Mouse (Mus musculus): ENCODE data around the gene Serinc3. TPM values are rescaled to one million over a fixed set of nuclear protein-coding genes. Genes with fewer than 3 reads are reported as not detected.

Gene Serinc3
- total and polyA plus RNA-seq, 2 experiments from 2014 or later: 31.7 to 98.2 TPM

DNA sequence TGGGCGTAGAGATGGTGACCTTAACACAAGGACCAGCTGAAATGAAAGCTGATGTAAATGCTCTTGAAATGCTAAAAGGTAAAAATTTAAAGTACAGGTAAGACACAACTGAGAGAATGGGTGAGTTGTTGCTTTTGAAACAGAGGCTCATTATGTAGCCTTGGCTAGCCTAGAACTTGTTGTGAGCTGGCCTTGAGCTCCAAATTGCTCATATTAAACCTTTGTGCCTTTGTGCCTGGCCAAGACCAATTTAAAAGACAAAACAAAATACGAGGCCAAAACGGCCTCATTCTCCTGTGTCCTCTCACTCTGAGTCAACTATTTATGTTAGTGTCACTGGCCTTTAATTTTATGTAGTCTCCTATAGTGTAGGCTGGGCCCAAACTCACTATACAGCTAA is 42.0 kb upstream of the Serinc3 start:
- no peaks in the 10 kb centered on the region for H3K27me3 ChIP-seq (ENCODE audit: insufficient read depth, low read length)
- no peak overlapping the region for H3K4me2 ChIP-seq (ENCODE audit: low read depth)
- no peak for DNase-seq
- no peak overlapping the region for H3K9ac ChIP-seq
- no peak overlapping the region for H3K4me3 ChIP-seq (ENCODE audit: low read depth, low read length)
- no peak for TF ChIP-seq CTCF (IDR thresholded peaks at IDR 0.05; ENCODE audit: low read depth)
- no peaks in the 10 kb centered on the region for H3K36me3 ChIP-seq (ENCODE audit: insufficient read depth)
- no peak for ATAC-seq
- no peak overlapping the region for H3K27ac ChIP-seq (ENCODE audit: low read depth, low read length)
- no peaks in the 10 kb centered on the region for H3K9me3 ChIP-seq (ENCODE audit: low read length)
- WGBS: 72% methylated on average over 3 of the region's 3 CpGs
- no peaks in the 10 kb centered on the region for H3K4me1 ChIP-seq (ENCODE audit: insufficient read depth)

DNA sequence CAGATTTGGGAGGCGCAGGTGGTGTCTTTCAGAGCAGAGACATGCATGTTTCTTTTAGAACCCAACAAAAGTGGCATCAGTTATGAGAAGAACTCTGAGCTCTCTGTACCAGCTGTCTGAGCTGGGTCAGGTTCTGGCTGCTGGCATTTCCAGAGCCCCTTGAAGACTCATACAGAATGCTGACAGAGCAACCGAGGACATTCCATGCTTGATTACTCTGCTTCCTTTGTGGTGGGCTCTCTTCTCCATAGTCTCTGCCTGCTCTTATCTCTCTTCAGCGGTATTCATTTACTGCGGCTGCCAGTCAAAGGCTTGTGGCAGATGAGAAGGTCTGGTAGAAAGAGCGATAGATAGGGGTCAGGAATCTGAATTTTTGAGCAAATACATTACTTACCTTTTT is 41.3 kb upstream of the Serinc3 start:
- Histone ChIP-seq H3K27ac (ENCODE audit: low read depth, low read length) (peak overlapping the region; percentile 80), H3K4me3 (ENCODE audit: low read depth, low read length) (no peak overlapping the region), H3K9me3 (ENCODE audit: low read length) (no peaks in the 10 kb centered on the region), H3K4me2 (ENCODE audit: low read depth) (no peak overlapping the region), H3K9ac (no peak overlapping the region), H3K27me3 (ENCODE audit: insufficient read depth, low read length) (no peaks in the 10 kb centered on the region), H3K36me3 (ENCODE audit: insufficient read depth) (no peaks in the 10 kb centered on the region), H3K4me1 (ENCODE audit: insufficient read depth) (no peaks in the 10 kb centered on the region)
- WGBS: 79% methylated on average over 5 of the region's 5 CpGs
- ATAC-seq: peak; percentile 53
- no peak for DNase-seq
- TF ChIP-seq CTCF (IDR thresholded peaks at IDR 0.05; ENCODE audit: low read depth): no peak

DNA sequence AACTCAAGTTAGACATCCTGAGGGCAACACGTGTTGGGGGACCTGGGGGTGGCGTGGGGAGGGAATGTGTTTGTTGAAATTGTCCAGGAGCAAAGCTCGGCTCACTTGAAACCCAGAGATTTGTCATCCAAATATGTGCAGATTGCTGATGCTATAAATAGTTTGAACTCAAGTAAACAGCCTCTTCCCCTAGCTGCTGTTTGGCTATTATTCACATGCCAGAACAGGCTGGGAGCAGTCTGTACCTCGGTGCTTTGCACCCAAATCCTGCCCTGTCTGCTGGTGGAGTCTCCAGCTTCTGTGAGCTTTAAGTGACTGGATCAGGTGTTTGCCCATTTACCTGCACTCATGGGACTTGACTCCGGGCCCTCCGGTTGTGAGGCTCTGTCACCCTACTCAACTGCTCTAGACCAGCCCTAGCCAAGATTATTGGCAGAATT is 40.9 kb upstream of the Serinc3 start:
- no peaks in the 10 kb centered on the region for H3K4me1 ChIP-seq (ENCODE audit: insufficient read depth)
- no peak for TF ChIP-seq CTCF (IDR thresholded peaks at IDR 0.05; ENCODE audit: low read depth)
- ATAC-seq (peak; percentile 77), DNase-seq (peak; percentile 46)
- no peak overlapping the region for H3K9ac ChIP-seq
- no peaks in the 10 kb centered on the region for H3K36me3 ChIP-seq (ENCODE audit: insufficient read depth)
- no peaks in the 10 kb centered on the region for H3K27me3 ChIP-seq (ENCODE audit: insufficient read depth, low read length)
- 55% methylated on average over 6 of the region's 6 CpGs for WGBS
- no peak overlapping the region for H3K4me2 ChIP-seq (ENCODE audit: low read depth)
- H3K27ac ChIP-seq (ENCODE audit: low read depth, low read length): peak overlapping the region; percentile 80
- H3K9me3 ChIP-seq (ENCODE audit: low read length): no peaks in the 10 kb centered on the region
- no peak overlapping the region for H3K4me3 ChIP-seq (ENCODE audit: low read depth, low read length)

DNA sequence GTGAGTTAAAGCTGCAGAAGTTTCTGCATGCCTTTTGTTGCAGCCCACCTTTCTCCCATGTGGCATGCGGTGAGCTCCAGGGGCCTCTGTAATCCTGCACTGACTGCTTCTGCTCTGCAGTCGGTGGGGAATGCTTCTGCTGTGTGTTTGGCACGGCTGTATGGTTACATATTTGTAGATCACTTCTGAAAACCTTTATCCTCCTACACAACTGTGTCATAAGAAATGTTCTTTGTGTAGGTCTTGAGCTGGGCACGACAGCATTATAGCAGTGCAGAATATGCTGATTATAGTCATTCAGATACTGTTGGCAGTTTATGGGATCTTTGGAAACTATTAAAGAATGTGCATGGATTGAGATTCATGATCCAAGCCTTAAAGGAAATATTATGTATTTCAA is 40.4 kb upstream of the Serinc3 start:
- no peaks in the 10 kb centered on the region for H3K9me3 ChIP-seq (ENCODE audit: low read length)
- H3K27ac ChIP-seq (ENCODE audit: low read depth, low read length): peak overlapping the region; percentile 80
- DNase-seq: no peak

DNA sequence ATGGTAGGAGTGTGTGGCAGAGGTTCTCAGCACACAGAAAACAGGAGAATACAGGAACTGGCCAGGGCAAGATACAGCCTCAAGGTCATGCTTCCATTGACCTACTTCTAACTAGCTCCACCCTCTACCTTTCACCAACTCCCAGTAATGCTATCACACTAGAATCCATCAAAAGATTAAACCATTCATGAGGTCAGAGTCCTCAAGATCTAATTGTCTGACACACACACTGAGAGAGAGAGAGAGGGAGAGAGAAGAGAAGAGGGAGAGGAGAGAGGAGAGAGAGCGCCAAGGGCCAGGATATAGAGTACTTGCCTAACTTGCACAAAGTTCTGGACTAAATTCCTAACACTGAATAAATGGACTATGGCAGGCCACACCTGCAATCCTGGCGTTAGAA is 37.4 kb upstream of the Serinc3 start:
- ATAC-seq (no peak), DNase-seq (no peak)
- no peak overlapping the region for H3K4me3 ChIP-seq (ENCODE audit: low read depth, low read length)
- no peaks in the 10 kb centered on the region for H3K9me3 ChIP-seq (ENCODE audit: low read length)
- H3K36me3 ChIP-seq (ENCODE audit: insufficient read depth): no peaks in the 10 kb centered on the region
- H3K4me2 ChIP-seq (ENCODE audit: low read depth): no peak overlapping the region
- H3K27ac ChIP-seq (ENCODE audit: low read depth, low read length): no peak overlapping the region
- 90% methylated on average over 2 of the region's 2 CpGs for WGBS
- no peaks in the 10 kb centered on the region for H3K27me3 ChIP-seq (ENCODE audit: insufficient read depth, low read length)
- no peak for TF ChIP-seq CTCF (IDR thresholded peaks at IDR 0.05; ENCODE audit: low read depth)
- H3K4me1 ChIP-seq (ENCODE audit: insufficient read depth): no peaks in the 10 kb centered on the region
- no peak overlapping the region for H3K9ac ChIP-seq

More for the DNA sequence above, 40.4 kb upstream of the Serinc3 start:
- Histone ChIP-seq H3K4me2 (ENCODE audit: low read depth) (no peak overlapping the region), H3K36me3 (ENCODE audit: insufficient read depth) (no peaks in the 10 kb centered on the region), H3K27me3 (ENCODE audit: insufficient read depth, low read length) (no peaks in the 10 kb centered on the region), H3K9ac (no peak overlapping the region), H3K4me1 (ENCODE audit: insufficient read depth) (no peaks in the 10 kb centered on the region), H3K4me3 (ENCODE audit: low read depth, low read length) (no peak overlapping the region)
- WGBS: 50% methylated on average over 4 of the region's 4 CpGs
- ATAC-seq: no peak
- no peak for TF ChIP-seq CTCF (IDR thresholded peaks at IDR 0.05; ENCODE audit: low read depth)

DNA sequence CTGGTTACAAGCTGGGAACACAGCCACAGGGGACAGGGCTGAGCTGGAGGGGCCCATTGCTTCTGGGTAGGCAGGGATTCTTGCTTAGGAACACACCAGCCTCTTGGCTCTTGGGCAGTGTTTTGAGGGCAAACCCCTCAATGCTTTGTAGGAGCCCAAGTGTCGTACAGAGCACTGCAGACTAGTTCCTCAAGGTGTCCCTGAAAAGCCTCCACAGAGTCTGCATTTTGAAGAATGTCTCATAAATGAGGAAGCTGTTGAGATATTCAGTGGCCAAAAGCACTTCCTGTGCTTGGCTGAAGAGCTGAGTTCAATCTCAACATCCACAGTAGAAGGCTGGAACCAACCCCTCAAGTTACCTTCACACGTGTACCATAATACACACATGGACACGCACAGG is 31.8 kb upstream of the Serinc3 start:
- Histone ChIP-seq H3K36me3 (ENCODE audit: insufficient read depth) (no peaks in the 10 kb centered on the region), H3K27me3 (ENCODE audit: insufficient read depth, low read length) (no peaks in the 10 kb centered on the region), H3K4me2 (ENCODE audit: low read depth) (no peak overlapping the region), H3K9ac (no peak overlapping the region), H3K4me3 (ENCODE audit: low read depth, low read length) (no peak overlapping the region), H3K4me1 (ENCODE audit: insufficient read depth) (0 out of 2 replicates have a peak, but pooled peaks cover 6% of the 10 kb centered on the region), H3K27ac (ENCODE audit: low read depth, low read length) (no peak overlapping the region), H3K9me3 (ENCODE audit: low read length) (no peaks in the 10 kb centered on the region)
- WGBS: 95% methylated on average over 3 of the region's 3 CpGs
- ATAC-seq (no peak), DNase-seq (no peak)
- no peak for TF ChIP-seq CTCF (IDR thresholded peaks at IDR 0.05; ENCODE audit: low read depth)

DNA sequence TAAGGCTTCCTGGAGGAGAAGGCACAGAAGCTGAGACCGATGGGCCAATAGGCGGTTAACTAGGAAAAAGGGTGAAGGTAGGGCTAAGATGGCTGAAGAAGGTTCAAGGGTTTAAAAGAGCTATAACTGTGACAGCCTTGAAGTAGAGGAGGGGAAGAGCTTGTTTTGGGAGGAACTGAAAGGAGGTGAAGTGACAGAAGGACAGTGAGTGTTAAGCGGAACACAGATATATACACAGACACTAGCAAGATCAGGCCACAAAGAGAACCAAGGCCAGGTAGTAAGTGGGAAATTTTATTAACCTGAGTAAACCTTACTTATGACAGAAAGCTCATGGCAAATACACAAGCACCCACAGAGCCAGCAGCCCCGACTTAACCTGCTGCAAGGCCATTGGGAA is 31.4 kb upstream of the Serinc3 start:
- no peak for DNase-seq
- 95% methylated on average over 4 of the region's 4 CpGs for WGBS
- 0 out of 2 replicates have a peak, but pooled peaks cover 6% of the 10 kb centered on the region for H3K4me1 ChIP-seq (ENCODE audit: insufficient read depth)
- no peaks in the 10 kb centered on the region for H3K36me3 ChIP-seq (ENCODE audit: insufficient read depth)
- no peaks in the 10 kb centered on the region for H3K27me3 ChIP-seq (ENCODE audit: insufficient read depth, low read length)
- H3K27ac ChIP-seq (ENCODE audit: low read depth, low read length): no peak overlapping the region
- no peaks in the 10 kb centered on the region for H3K9me3 ChIP-seq (ENCODE audit: low read length)
- H3K9ac ChIP-seq: no peak overlapping the region
- no peak overlapping the region for H3K4me2 ChIP-seq (ENCODE audit: low read depth)
- H3K4me3 ChIP-seq (ENCODE audit: low read depth, low read length): no peak overlapping the region
- ATAC-seq: no peak
- TF ChIP-seq CTCF (IDR thresholded peaks at IDR 0.05; ENCODE audit: low read depth): no peak

Data from forebrain, postnatal 0 days (tissue).